ENCODE assay signal across 26 mouse cellular contexts in genomic region chr5:90298396-90298795, GRCm38 (mm10).
"Had no signal": no experiment of that assay in that cellular context is flagged by ENCODE, and none has a peak within 500 bp of the region (broad histone marks: within the 10 kb centered on the region; RNA-seq: fewer than 3 reads in every experiment).

No protein-coding gene starts in this region.

- H3K9me3 ChIP-seq: embryonic facial prominence, embryonic 10.5 days; embryonic facial prominence, embryonic 12.5 days; embryonic facial prominence, embryonic 13.5 days; embryonic facial prominence, embryonic 15.5 days; forebrain, embryonic 10.5 days; forebrain, embryonic 12.5 days; forebrain, embryonic 13.5 days; forebrain, embryonic 15.5 days had no signal

- DNase-seq: cerebellum, adult 9-11 months; cerebellum, postnatal 10 days; cerebellum, postnatal 14 days; cerebellum, postnatal 25 days; cerebellum, postnatal 36 days; embryo, embryonic 11 days; forebrain, postnatal 0 days; gastrocnemius, adult 2 months; gastrocnemius, postnatal 10 days; gastrocnemius, postnatal 14 days; gastrocnemius, postnatal 25 days; gastrocnemius, postnatal 36 days; heart, adult 11 months; heart, adult 18-20 months; heart, adult 2 months had no signal

- ATAC-seq: forebrain, embryonic 13.5 days; forebrain, embryonic 14.5 days; forebrain, embryonic 15.5 days; forebrain, embryonic 16.5 days; forebrain, postnatal 0 days had no signal

- H3K4me2 ChIP-seq: embryonic facial prominence, embryonic 12.5 days; embryonic facial prominence, embryonic 13.5 days; embryonic facial prominence, embryonic 15.5 days; forebrain, embryonic 12.5 days; forebrain, embryonic 13.5 days; forebrain, embryonic 15.5 days had no signal

- H3K9ac ChIP-seq: embryonic facial prominence, embryonic 12.5 days; embryonic facial prominence, embryonic 13.5 days; embryonic facial prominence, embryonic 15.5 days; forebrain, embryonic 12.5 days; forebrain, embryonic 13.5 days; forebrain, embryonic 15.5 days; forebrain, postnatal 0 days had no signal

- H3K4me3 ChIP-seq: embryonic facial prominence, embryonic 10.5 days; embryonic facial prominence, embryonic 12.5 days; embryonic facial prominence, embryonic 13.5 days; embryonic facial prominence, embryonic 15.5 days; erythroblast, embryonic 14.5 days; forebrain, embryonic 10.5 days; forebrain, embryonic 12.5 days; forebrain, embryonic 13.5 days; forebrain, embryonic 15.5 days; gastrocnemius, adult 2 months; heart, adult 2 months had no signal

- H3K27me3 ChIP-seq: embryonic facial prominence, embryonic 12.5 days; embryonic facial prominence, embryonic 13.5 days; embryonic facial prominence, embryonic 15.5 days; forebrain, embryonic 12.5 days; forebrain, embryonic 13.5 days; forebrain, embryonic 15.5 days had no signal

- H3K27ac ChIP-seq: embryonic facial prominence, embryonic 10.5 days; embryonic facial prominence, embryonic 12.5 days; embryonic facial prominence, embryonic 13.5 days; embryonic facial prominence, embryonic 15.5 days; forebrain, embryonic 10.5 days; forebrain, embryonic 12.5 days; forebrain, embryonic 13.5 days; forebrain, embryonic 15.5 days; gastrocnemius, adult 2 months; heart, adult 2 months had no signal

- H3K4me1 ChIP-seq: embryonic facial prominence, embryonic 10.5 days; embryonic facial prominence, embryonic 12.5 days; embryonic facial prominence, embryonic 13.5 days; embryonic facial prominence, embryonic 15.5 days; forebrain, embryonic 10.5 days; forebrain, embryonic 12.5 days; forebrain, embryonic 13.5 days; forebrain, embryonic 15.5 days had no signal
